Mouse (Mus musculus) ES-E14 (cell line): ENCODE results near the gene Arrb1. TPM values are rescaled to one million over a fixed set of nuclear protein-coding genes. Genes with fewer than 3 reads are reported as not detected.

ENCODE experiments used
- DNase-seq: peaks from one replicate; pipeline ENCODE4 v3.0.0-alpha.2; 2013; ENCODE audit warnings: low read depth, low spot score
- H3K27ac ChIP-seq: 2 replicates; pipeline ENCODE4 v1.5.1; 2012; ENCODE audit warnings: low read depth, mild to moderate bottlenecking, low read length, moderate library complexity, mixed read lengths; ENCODE audit not compliant: poor library complexity, insufficient read depth, severe bottlenecking
- H3K36me3 ChIP-seq: 2 replicates; pipeline ENCODE4 v1.6.1; 2012; ENCODE audit warnings: mild to moderate bottlenecking, low read length, moderate library complexity, mixed read lengths; ENCODE audit not compliant: control insufficient read depth, poor library complexity, insufficient read depth, severe bottlenecking
- H3K4me1 ChIP-seq, 2 experiments: fragments of 150-350 bp in 1 of 2; sonication (generic) in 1 of 2; 2 replicates each; pipeline ENCODE4 v1.6.1; 2012; ENCODE audit warnings: low read length in 2 of 2, mild to moderate bottlenecking in 1 of 2, mixed read lengths in 1 of 2; ENCODE audit not compliant: control insufficient read depth in 2 of 2, insufficient read depth in 2 of 2, poor library complexity in 1 of 2
- H3K4me3 ChIP-seq, 2 experiments: fragments of 150-350 bp in 1 of 2; sonication (generic) in 1 of 2; 2 replicates each; pipeline ENCODE4 v1.5.1; 2012; ENCODE audit warnings: low read length in 2 of 2, low read depth in 1 of 2, mild to moderate bottlenecking in 1 of 2, mixed read lengths in 1 of 2; ENCODE audit not compliant: insufficient read depth in 1 of 2, poor library complexity in 1 of 2, severe bottlenecking in 1 of 2
- H3K9ac ChIP-seq: 2 replicates; pipeline ENCODE4 v1.6.1; 2012; ENCODE audit warnings: low read depth, mild to moderate bottlenecking, low read length, mixed read lengths; ENCODE audit not compliant: poor library complexity, insufficient read depth, severe bottlenecking
- H3K9me3 ChIP-seq: fragments of 150-350 bp; sonication (generic); 2 replicates; pipeline ENCODE4 v1.6.1; 2012; ENCODE audit warnings: low read depth, mild to moderate bottlenecking, low read length; ENCODE audit not compliant: control insufficient read depth, insufficient read depth
- CHD2 ChIP-seq: IDR thresholded peaks from 2 replicates; pipeline ENCODE4 v1.6.1; 2014; ENCODE audit warnings: mild to moderate bottlenecking, low read depth, low read length, inconsistent platforms
- HCFC1 ChIP-seq: IDR thresholded peaks from 2 replicates; pipeline ENCODE4 v1.6.1; 2012; ENCODE audit warnings: low read length, inconsistent platforms, borderline replicate concordance; ENCODE audit not compliant: insufficient read depth
- MAFK ChIP-seq: IDR thresholded peaks from 2 replicates; pipeline ENCODE4 v1.6.1; 2014; ENCODE audit warnings: mild to moderate bottlenecking, low read depth, low read length, inconsistent platforms; ENCODE audit not compliant: insufficient read depth
- ZC3H11A ChIP-seq: IDR thresholded peaks from 2 replicates; pipeline ENCODE4 v1.6.1; 2012; ENCODE audit warnings: low read depth, mild to moderate bottlenecking, inconsistent platforms, low read length, borderline replicate concordance
- ZNF384 ChIP-seq: IDR thresholded peaks from 2 replicates; pipeline ENCODE4 v1.6.1; 2012; ENCODE audit warnings: low read depth, low read length, inconsistent platforms
- in situ Hi-C, 2 experiments: fragments of 600-800 bp; cut with MboI; formaldehyde crosslinking; loops; one replicate each; pipeline ENCODE4 v1.15.1; 2025; ENCODE audit warnings: low sequenced_read_pairs in 2 of 2, inconsistent platforms in 1 of 2; ENCODE audit not compliant: unreplicated experiment in 2 of 2
- total RNA-seq: library from RNA; depleted of rRNA; stranded (reverse); fragments of 300-350 nt; gene quantifications from 2 replicates; pipeline ENCODE4 v1.2.3, GENCODE M21; 2012

The Arrb1 gene
- total RNA-seq, 1 experiment = 10.7 TPM

- no peaks in the 10 kb centered on the region for H3K36me3 ChIP-seq
- no peaks in the 10 kb centered on the region for H3K9me3 ChIP-seq
- no peak overlapping the region for H3K9ac ChIP-seq
- no peak overlapping the region for H3K27ac ChIP-seq
- TF ChIP-seq CHD2 = no peak
- no peak overlapping the region for H3K4me3 ChIP-seq
- no peaks in the 10 kb centered on the region for H3K4me1 ChIP-seq
- DNase-seq = no peak
- in situ Hi-C loops = loop anchor here in 1 of 2 experiments (10.0 kb wide), 1 partner anchor 161 kb away; no protein-coding TSS in a partner anchor
Measured at GRCm38 (mm10) chr7:99633966-99634665, 98.8 kb downstream of the Arrb1 start.

- Histone ChIP-seq H3K4me1 (peaks cover 0 to 2% of the 10 kb centered on the region in 2 experiments; a peak in 1 of 4 replicates), H3K27ac (no peak overlapping the region), H3K36me3 (no peaks in the 10 kb centered on the region), H3K9ac (no peak overlapping the region), H3K9me3 (no peaks in the 10 kb centered on the region), H3K4me3 (no peak overlapping the region)
- no peak for DNase-seq
- in situ Hi-C loops = no loop called here
- no peak for TF ChIP-seq ZNF384
- TF ChIP-seq HCFC1 = no peak
- TF ChIP-seq CHD2 = no peak
- TF ChIP-seq ZC3H11A = no peak
- TF ChIP-seq MAFK = no peak
Measured at GRCm38 (mm10) chr7:99641245-99641644, 106.0 kb downstream of the Arrb1 start.

DNA sequence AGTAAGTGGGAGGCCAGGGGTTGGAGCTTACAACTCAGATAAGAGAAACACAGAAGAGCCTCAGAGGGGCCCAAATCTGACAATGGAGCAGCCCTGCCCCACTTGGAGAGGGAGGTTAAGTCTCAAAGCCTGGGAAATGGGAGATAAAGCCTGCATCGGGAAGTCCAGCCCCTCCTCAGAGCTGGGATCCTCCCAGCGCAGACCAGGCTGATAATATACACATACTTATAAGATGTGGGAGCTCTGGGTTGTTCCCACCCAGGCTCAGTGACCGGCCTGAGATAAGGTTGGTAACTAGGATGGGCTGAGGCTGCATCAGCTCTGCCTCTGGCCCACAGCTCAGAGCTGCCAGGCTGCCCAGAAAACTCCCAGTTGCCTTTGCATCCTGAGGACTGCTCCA lies 106.8 kb downstream of the Arrb1 start:
- in situ Hi-C loops = no loop called here
- Histone ChIP-seq H3K4me3 (no peak overlapping the region), H3K36me3 (no peaks in the 10 kb centered on the region), H3K9me3 (no peaks in the 10 kb centered on the region), H3K27ac (no peak overlapping the region), H3K9ac (no peak overlapping the region), H3K4me1 (peaks cover 0 to 2% of the 10 kb centered on the region in 2 experiments; a peak in 1 of 4 replicates)
- no peak for DNase-seq
- TF ChIP-seq HCFC1 (no peak), CHD2 (no peak), ZC3H11A (no peak), MAFK (no peak), ZNF384 (no peak)

- Histone ChIP-seq H3K27ac (no peak overlapping the region), H3K4me3 (no peak overlapping the region), H3K9ac (no peak overlapping the region), H3K9me3 (no peaks in the 10 kb centered on the region), H3K36me3 (no peaks in the 10 kb centered on the region), H3K4me1 (peaks cover 0 to 2% of the 10 kb centered on the region in 2 experiments; a peak in 1 of 4 replicates)
- no peak for DNase-seq
- no peak for TF ChIP-seq HCFC1
- no peak for TF ChIP-seq ZNF384
- TF ChIP-seq MAFK = no peak
- TF ChIP-seq CHD2 = no peak
- no peak for TF ChIP-seq ZC3H11A
- in situ Hi-C loops = no loop called here
Measured at GRCm38 (mm10) chr7:99644701-99645100, 109.4 kb downstream of the Arrb1 start.

- no peaks in the 10 kb centered on the region for H3K9me3 ChIP-seq
- no peak for DNase-seq
- no peak overlapping the region for H3K4me3 ChIP-seq
- no peaks in the 10 kb centered on the region for H3K36me3 ChIP-seq
- no peak overlapping the region for H3K9ac ChIP-seq
- in situ Hi-C loops = no loop called here
- TF ChIP-seq HCFC1 (no peak), ZC3H11A (no peak), ZNF384 (no peak), CHD2 (no peak), MAFK (no peak)
- H3K4me1 ChIP-seq = no peaks in the 10 kb centered on the region
- no peak overlapping the region for H3K27ac ChIP-seq
Measured at GRCm38 (mm10) chr7:99648623-99649022, 113.4 kb downstream of the Arrb1 start.
